Mouse (Mus musculus): ENCODE data around the gene Tspan3.

GRCm38 (mm10) chr9:56100041-56100522 lies 65.2 kb downstream of the Tspan3 start:
- TF ChIP-seq EP300 (optimal IDR thresholded peaks at IDR 0.05): no peak
- no peak for TF ChIP-seq CTCF (IDR thresholded peaks at IDR 0.05; ENCODE audit: low read depth)
